Mouse (Mus musculus) right cerebral cortex, postnatal 36 days (tissue): ENCODE measurements around the gene Itpr1.

Experiments
- DNase-seq, 2 experiments: peaks; one replicate each; pipeline ENCODE4 v3.0.0; 2022; ENCODE audit warnings: low spot score in 2 of 2, mixed read lengths in 1 of 2

Itpr1 gene

GRCm38 (mm10) chr6:108316951-108317350, 104.1 kb downstream of the Itpr1 start:
- DNase-seq = no peak

DNA sequence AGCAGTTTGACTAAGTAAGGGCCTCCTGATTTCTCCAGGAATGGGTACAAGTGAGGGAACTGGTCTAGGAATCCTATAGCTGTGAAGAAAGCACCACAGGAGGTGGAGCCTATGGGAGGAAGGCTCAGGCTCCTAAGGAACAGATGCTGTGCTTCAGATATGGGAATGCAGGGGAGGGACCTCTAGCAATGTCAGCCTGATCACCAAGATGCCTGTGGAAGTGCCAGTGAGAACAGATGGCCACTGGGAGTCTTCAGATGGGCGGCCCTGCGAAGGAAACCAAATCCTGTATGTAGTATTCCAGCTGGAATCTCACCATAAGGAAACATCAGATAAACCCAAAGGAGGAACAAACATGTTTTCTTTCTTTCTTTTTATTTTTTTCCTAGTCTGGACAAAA, 108.8 kb downstream of the Itpr1 start:
- peak; percentile 71 to 83 for DNase-seq

- no peak for DNase-seq
Observed at GRCm38 (mm10) chr6:108324464-108325025, 111.6 kb downstream of the Itpr1 start.

DNA sequence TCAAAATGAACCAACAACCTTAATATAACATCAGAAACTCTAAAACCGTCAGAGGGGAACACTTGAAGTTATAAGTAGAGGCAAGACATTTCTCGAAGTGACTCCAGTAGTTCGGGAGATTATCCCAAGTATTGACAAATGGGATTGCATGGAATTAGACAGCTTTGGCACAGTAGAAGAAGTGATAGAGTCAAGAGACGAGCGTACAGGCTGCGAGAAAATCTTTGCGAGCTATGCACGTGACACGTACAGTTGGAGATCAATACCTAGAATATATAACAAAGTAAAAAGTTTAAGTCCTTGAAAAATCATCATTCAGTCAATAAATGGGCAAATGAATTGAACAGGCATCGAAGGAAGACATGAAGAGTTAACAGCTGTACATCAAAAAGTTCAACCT, 112.5 kb downstream of the Itpr1 start:
- no peak for DNase-seq

- DNase-seq = no peak
Observed at GRCm38 (mm10) chr6:108325948-108326411, 113.1 kb downstream of the Itpr1 start.

DNA sequence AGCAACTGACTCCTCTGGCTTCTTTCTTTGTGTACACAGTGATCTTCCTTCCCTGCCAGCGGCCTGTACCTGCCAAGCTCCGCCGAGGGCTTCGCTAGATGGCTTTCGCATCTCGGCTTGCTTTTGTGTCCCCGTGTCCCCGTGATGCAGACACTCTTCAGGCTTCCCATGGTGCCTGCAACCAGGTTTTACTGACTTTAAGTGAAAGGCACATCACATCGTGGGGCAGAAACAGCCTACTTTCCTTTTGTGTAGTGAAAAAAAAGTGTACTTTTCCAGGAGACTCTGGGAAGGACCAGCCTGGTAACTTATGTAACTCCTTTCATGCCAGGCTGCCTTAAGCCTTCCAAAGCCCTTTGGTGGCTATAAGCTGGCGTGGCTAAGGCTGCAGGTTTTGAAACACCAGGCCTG, 113.9 kb downstream of the Itpr1 start:
- peak in 1 of 2 experiments; percentile 51 for DNase-seq

GRCm38 (mm10) chr6:108327561-108327960, 114.7 kb downstream of the Itpr1 start:
- DNase-seq = no peak

DNA sequence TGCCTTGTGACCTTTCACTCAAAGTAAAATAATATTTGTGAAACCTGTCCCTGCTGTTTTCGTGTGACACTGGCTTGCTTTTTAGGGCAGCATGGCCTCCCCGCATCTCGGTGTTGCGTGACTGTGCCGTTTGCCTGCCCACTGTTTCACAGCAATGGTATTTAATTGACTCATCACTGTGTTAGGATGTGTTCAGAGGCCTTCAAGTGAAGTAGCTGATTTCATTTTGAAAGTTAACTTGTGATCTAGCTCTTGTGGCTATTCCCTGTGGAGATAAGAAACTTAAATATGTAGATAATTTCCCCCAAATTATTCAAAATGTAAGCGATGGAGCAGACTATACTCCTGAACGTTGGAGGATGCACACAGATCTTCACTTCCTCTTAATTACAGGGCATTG, 115.4 kb downstream of the Itpr1 start:
- no peak for DNase-seq

DNA sequence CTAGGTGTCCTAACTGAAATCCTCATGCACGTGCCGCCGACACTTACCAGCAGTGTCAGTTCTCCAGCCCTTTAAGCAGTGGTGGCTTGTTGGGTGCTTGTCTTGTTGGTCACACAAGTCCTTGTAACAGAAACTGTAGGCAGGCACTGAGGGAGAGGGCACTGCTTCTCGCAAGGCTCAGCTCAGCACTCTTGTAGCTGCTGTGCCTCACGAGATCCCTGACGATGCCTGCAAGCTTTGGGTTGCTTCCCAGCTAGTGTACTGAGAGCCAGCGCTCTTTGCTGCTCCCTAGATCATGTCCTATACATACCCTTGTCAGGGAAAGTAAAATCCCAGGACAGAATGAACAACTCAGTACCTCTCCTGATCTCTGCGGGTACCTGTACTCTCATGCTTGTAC, 117.6 kb downstream of the Itpr1 start:
- no peak for DNase-seq

GRCm38 (mm10) chr6:108331268-108331667, 118.4 kb downstream of the Itpr1 start:
- no peak for DNase-seq

- no peak for DNase-seq
Observed at GRCm38 (mm10) chr6:108334059-108334458, 121.2 kb downstream of the Itpr1 start.

DNA sequence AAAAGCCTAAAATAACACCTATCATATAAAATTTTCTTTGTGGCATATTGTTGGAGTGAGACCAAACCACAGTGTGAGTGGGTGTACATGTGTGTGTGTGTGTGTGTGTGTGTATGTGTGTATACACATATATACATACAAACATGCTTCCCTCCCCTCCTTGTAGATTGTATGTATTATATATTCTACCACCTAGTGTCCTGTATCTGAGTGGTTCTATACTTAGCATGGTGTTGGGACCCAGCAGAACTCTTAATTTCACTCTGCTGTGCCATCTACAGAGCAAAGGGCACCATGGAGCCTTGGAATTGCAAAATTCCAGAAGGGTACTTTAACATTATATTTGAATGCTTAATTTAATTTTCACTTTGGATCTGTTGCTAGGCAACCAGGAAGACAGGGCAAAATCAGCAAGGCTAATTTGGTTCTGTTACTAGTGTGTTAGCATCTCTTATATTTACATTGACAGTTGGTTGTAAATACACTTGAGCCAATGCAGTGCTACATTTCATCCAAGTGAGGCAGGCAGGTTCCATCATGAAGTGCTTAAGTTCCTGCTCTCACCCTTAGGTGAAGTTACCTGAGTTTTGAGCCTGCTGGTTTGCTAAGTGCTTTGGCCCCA, 122.4 kb downstream of the Itpr1 start:
- no peak for DNase-seq

DNA sequence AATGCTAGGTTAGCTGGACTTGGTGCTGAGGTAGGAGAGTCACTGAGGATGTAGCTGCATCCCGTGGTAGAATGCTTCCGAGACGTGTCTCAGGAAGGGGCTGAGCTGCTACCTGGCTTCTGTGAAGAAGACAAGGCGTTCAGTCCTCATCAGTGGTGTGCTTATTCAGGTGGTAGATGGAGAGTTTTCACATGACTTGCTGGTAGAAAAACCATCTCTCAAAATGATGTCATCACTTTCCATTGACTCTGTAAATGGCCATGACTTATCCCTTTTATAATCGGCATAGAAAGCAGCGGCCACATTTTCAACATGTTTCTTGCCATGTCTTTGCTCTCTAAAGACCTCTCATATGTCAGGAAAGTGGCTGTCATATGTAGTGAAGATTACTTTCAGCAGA, 123.6 kb downstream of the Itpr1 start:
- DNase-seq = no peak

DNA sequence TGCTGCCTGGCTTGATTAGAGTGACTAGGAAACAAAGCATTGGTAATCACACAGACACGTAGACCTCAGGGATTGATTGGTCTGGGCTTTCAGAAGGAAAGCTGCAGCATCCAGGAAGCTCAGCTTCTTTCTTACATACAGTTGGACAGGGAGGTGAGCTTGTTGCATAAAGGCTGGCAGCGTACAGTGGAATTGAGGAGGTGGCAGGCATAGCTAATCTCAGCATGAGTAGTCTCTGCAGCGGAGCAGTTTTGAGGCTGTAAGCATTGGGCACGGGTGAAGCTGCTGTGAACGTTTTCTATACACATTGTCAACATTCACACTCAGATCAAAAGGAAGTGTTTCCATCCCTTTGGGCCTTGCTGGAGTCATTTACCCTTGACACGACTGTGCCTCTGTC, 124.4 kb downstream of the Itpr1 start:
- DNase-seq = peak; percentile 62 to 76

GRCm38 (mm10) chr6:108338362-108338761, 125.5 kb downstream of the Itpr1 start:
- no peak for DNase-seq

DNA sequence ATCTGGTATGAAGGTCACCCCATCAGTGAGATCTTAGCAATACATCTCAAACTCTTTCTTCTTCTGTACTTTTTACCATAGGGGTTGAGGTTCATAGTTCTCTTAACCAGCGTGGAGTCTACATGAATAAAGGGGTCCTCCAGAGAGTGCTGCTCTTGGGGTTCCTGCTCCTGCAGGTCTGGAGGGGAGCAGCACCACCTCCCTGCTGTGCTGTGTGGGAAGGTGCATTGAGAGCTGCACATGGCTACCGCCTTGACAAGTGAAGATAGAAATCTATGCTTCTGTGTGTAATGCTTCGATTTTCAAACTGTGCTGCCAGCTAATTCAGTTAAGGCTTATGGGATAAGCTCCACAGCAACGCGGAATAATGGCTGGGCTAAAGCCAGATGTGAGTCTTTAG, 130.1 kb downstream of the Itpr1 start:
- no peak for DNase-seq

DNA sequence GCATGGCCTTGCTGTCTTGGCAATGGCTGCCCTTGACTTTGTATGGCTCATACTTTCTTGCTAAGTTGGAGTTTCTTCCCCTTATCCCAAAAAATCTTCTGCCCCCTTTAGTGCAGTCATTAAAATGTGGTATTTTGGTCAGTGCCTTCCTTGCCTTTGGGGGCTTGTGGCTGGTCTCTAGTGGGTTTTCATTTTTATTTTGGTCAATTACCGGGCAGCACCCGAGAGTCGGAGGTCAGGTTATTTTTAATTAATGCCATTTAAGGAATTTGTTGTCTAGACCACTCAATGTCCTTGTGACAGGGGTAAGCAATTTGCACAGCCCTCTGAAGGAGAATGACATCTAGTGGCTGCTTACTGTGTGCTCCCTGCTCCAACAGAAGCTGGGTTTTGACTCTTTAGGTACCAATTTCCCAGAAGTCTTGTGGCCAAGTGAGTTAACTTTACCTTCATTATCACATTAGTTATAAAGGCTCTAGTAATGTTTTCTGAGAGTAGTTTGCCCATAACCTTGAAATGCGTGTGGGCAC, 130.9 kb downstream of the Itpr1 start:
- DNase-seq = no peak

GRCm38 (mm10) chr6:108350801-108351200, 137.9 kb downstream of the Itpr1 start:
- DNase-seq = no peak

- DNase-seq = no peak
Observed at GRCm38 (mm10) chr6:108351998-108352397, 139.1 kb downstream of the Itpr1 start.

GRCm38 (mm10) chr6:108367412-108367811, 154.5 kb downstream of the Itpr1 start:
- DNase-seq = no peak

DNA sequence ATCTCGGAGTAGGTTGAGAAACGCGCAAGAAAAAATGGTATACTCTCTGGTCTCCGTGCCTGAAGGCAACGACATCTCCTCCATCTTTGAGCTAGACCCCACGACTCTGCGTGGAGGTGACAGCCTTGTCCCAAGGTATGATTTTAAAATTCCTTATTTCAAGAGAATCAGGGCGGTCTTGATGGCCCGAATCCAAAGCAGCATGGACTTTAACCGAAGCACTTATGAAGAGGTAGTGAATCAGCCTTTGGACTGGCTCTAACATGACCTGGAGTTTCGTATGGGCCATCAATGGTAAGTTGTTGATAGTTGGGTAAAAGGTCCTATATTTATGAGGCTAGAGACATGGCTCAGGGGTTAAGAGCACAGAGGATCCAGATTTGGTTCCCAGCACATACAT, 156.1 kb downstream of the Itpr1 start:
- no peak for DNase-seq

DNA sequence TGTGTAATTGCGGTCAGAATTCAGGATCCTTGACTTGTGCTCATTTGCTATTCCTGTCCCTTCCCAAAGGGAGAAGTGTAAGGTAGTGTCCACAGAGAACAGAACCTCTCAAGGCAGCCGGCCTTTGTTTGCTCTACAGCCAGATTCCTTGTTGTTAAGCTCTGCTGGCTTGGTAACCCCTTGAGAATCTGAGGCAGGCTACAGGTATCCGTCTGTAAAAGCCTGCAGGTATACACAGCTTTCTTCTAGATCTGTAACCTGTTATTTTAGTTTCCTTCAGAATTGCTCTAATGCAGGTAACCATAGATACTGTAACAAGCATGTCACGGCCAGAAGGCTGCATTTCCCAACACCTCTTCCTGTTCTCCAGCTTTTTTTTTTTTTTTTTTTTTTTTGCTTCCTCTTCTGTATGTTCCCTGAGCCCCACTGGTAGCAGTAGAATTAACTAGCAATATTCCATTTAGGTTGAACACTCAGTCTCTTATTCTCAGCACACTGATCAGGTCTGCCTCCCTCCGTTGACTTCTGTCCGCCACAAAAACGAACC, 158.5 kb downstream of the Itpr1 start:
- no peak for DNase-seq

DNA sequence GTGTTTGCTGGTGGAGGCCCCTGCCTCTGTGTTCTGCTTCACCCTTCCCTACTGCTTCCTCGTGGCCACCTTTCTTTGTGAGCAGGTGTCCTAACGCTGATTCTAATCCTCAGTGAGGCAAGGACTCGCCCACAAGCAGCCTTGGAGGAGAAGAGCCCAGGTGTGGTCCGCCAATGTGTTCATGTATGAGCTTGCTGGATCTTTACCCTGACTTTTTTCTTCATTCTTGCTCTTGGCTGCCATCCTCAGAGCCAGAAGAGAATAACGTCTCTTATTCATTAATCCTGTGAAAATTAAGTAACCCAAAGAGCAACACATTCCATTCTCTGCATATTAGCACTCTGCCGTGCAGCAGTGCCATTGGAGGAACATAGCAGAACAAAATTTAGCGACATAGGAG, 161.1 kb downstream of the Itpr1 start:
- DNase-seq = no peak
